Mouse (Mus musculus): ENCODE data around the gene Tomm34. TPM values are rescaled to one million over a fixed set of nuclear protein-coding genes. Genes with fewer than 3 reads are reported as not detected.
"Not testable (repeated sequence)": the region's sequence is repeated elsewhere in the genome, so short reads cannot be mapped to it uniquely, and the experiment has no call there.

The Tomm34 gene
- polyA plus RNA-seq, 1 experiment from 2014 or later = 42.3 TPM

GRCm38 (mm10) chr2:164073120-164073519 is 2.2 kb upstream of the Tomm34 start:
- no peak for DNase-seq (ENCODE audit: low spot score)
- WGBS = 79% methylated on average over 7 of the region's 7 CpGs
- H3K27ac ChIP-seq = no peak overlapping the region

GRCm38 (mm10) chr2:164072109-164072508 is 1.1 kb upstream of the Tomm34 start:
- no peak overlapping the region for H3K4me2 ChIP-seq (ENCODE audit: low read length)
- H3K27me3 ChIP-seq (ENCODE audit: insufficient read depth, low read length) = no peaks in the 10 kb centered on the region
- H3K4me3 ChIP-seq (replicated peaks; ENCODE audit: low read depth, low read length) = no peak overlapping the region
- 51% methylated on average over 2 of the region's 2 CpGs for WGBS
- no peak overlapping the region for H3K9ac ChIP-seq (ENCODE audit: low read depth, low read length)
- H3K4me1 ChIP-seq (replicated peaks; ENCODE audit: insufficient read depth, low read length) = peaks cover 13% of the 10 kb centered on the region
- DNase-seq (ENCODE audit: low spot score) (peak; percentile 33), ATAC-seq (replicated peaks; ENCODE audit: low FRiP score, low read depth) (no peak)
- H3K27ac ChIP-seq = no peak overlapping the region
- no peak for TF ChIP-seq CTCF (IDR thresholded peaks at IDR 0.05; ENCODE audit: low read depth)
- no peaks in the 10 kb centered on the region for H3K36me3 ChIP-seq (ENCODE audit: insufficient read depth, low read length)
- no peaks in the 10 kb centered on the region for H3K9me3 ChIP-seq (replicated peaks; ENCODE audit: low read length)

More at GRCm38 (mm10) chr2:164073120-164073519, 2.2 kb upstream of the Tomm34 start:
- peaks cover 13% of the 10 kb centered on the region for H3K4me1 ChIP-seq (replicated peaks; ENCODE audit: insufficient read depth, low read length)
- no peaks in the 10 kb centered on the region for H3K9me3 ChIP-seq (replicated peaks; ENCODE audit: low read length)
- H3K9ac ChIP-seq (ENCODE audit: low read depth, low read length) = no peak overlapping the region
- TF ChIP-seq CTCF (IDR thresholded peaks at IDR 0.05; ENCODE audit: low read depth) = no peak
- no peaks in the 10 kb centered on the region for H3K27me3 ChIP-seq (ENCODE audit: insufficient read depth, low read length)
- no peak overlapping the region for H3K4me3 ChIP-seq (replicated peaks; ENCODE audit: low read depth, low read length)
- ATAC-seq (replicated peaks; ENCODE audit: low FRiP score, low read depth) = no peak
- no peak overlapping the region for H3K4me2 ChIP-seq (ENCODE audit: low read length)
- no peaks in the 10 kb centered on the region for H3K36me3 ChIP-seq (ENCODE audit: insufficient read depth, low read length)

DNA sequence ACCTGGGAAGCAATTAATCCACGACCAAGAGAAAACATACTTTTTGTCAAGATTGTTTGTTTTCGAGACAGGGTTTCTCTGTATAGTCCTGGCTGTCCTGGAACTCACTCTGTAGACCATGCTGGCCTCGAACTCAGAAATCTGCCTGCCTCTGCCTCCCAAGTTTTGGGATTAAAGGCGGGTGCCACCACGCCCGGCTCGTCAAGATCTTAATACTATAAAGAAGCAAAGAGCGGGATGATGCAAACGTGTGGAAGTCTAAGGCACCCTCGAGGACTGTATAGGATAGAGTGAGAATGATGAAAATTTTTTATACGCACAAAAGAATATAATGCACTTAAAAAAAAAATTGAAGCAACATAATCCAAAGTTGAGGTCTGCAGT is 460 bp upstream of the Tomm34 start:
- H3K9me3 ChIP-seq (replicated peaks; ENCODE audit: low read length); ATAC-seq (replicated peaks; ENCODE audit: low FRiP score, low read depth); DNase-seq (ENCODE audit: low spot score); H3K4me3 ChIP-seq (replicated peaks; ENCODE audit: low read depth, low read length); H3K4me2 ChIP-seq (ENCODE audit: low read length); H3K36me3 ChIP-seq (ENCODE audit: insufficient read depth, low read length); H3K9ac ChIP-seq (ENCODE audit: low read depth, low read length); H3K27me3 ChIP-seq (ENCODE audit: insufficient read depth, low read length): not testable (repeated sequence)
- WGBS = 81% methylated on average over 11 of the region's 11 CpGs
- H3K4me1 ChIP-seq (replicated peaks; ENCODE audit: insufficient read depth, low read length) = peaks cover 13% of the 10 kb centered on the region
- H3K27ac ChIP-seq = peak overlapping the region; percentile 27

- peak; percentile 46 for DNase-seq (ENCODE audit: low spot score)
- H3K27me3 ChIP-seq (ENCODE audit: insufficient read depth, low read length) = no peaks in the 10 kb centered on the region
- ATAC-seq (replicated peaks; ENCODE audit: low FRiP score, low read depth) = peak; percentile 27
- H3K27ac ChIP-seq = peak within 1 kb of the TSS; percentile 92
- H3K36me3 ChIP-seq (ENCODE audit: insufficient read depth, low read length) = peaks cover 11% of the 10 kb centered on the region; the same call in 1 of the 2 replicates
- H3K4me3 ChIP-seq (replicated peaks; ENCODE audit: low read depth, low read length) = peak within 1 kb of the TSS; percentile 93
- H3K9ac ChIP-seq (ENCODE audit: low read depth, low read length) = peak within 1 kb of the TSS; percentile 95
- H3K4me2 ChIP-seq (ENCODE audit: low read length) = peak within 1 kb of the TSS; percentile 94
- H3K4me1 ChIP-seq (replicated peaks; ENCODE audit: insufficient read depth, low read length) = peaks cover 13% of the 10 kb centered on the region
- WGBS = under 1% methylated on average over 45 of the region's 45 CpGs
- no peak for TF ChIP-seq CTCF (IDR thresholded peaks at IDR 0.05; ENCODE audit: low read depth)
- H3K9me3 ChIP-seq (replicated peaks; ENCODE audit: low read length) = no peaks in the 10 kb centered on the region
These were observed 716 bp downstream of the Tomm34 start, which contains the start of gene Stk4 for GRCm38 (mm10) chr2:164070142-164070764. TSS of gene Stk4 (plus strand) at chr2:164070322.

DNA sequence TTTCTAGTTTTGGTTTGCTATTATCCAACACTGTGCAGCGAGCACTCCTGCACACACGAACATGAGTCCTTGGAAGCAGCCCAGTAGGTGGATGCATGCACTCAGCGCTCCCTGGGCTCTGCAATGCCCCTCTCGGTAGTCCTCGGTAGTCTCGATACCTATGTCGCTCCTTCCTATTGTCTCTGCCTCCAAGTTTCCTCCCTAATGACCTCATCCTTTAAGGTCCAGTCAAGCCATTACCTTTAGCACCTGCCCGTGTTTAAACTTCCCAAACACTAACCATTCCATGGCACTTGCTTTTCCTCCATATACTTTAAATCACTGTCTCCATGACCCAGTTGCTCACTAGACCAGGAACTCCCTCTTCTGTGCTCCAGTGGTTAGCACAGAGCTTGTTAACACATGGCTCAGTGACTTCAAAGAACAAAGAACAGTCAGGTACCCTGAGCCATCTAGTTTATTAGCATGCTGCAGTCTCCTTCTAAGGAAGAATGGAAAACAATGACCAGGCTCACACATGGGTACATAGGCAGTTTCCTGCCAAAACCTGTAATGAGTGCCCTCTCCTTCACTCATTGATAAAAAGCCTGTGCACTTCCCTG is 11.2 kb downstream of the Tomm34 start:
- WGBS = 53% methylated on average over 8 of the region's 8 CpGs
- DNase-seq (ENCODE audit: low spot score) = peak; percentile 64

GRCm38 (mm10) chr2:164054671-164055070 is 16.3 kb downstream of the Tomm34 start:
- no peak overlapping the region for H3K4me2 ChIP-seq (ENCODE audit: low read length)
- WGBS = 86% methylated on average over 8 of the region's 8 CpGs

More for the DNA sequence above, 11.2 kb downstream of the Tomm34 start:
- no peak for TF ChIP-seq CTCF (IDR thresholded peaks at IDR 0.05; ENCODE audit: low read depth)
- Histone ChIP-seq H3K27ac (peak overlapping the region; percentile 68; the same call in 1 of the 2 replicates), H3K27me3 (ENCODE audit: insufficient read depth, low read length) (no peaks in the 10 kb centered on the region), H3K9ac (ENCODE audit: low read depth, low read length) (no peak overlapping the region), H3K4me1 (replicated peaks; ENCODE audit: insufficient read depth, low read length) (no peaks in the 10 kb centered on the region), H3K9me3 (replicated peaks; ENCODE audit: low read length) (no peaks in the 10 kb centered on the region), H3K4me2 (ENCODE audit: low read length) (no peak overlapping the region), H3K36me3 (ENCODE audit: insufficient read depth, low read length) (peaks cover 56% of the 10 kb centered on the region), H3K4me3 (replicated peaks; ENCODE audit: low read depth, low read length) (no peak overlapping the region)
- peak; percentile 86 for ATAC-seq (replicated peaks; ENCODE audit: low FRiP score, low read depth)

More at GRCm38 (mm10) chr2:164054671-164055070, 16.3 kb downstream of the Tomm34 start:
- no peaks in the 10 kb centered on the region for H3K27me3 ChIP-seq (ENCODE audit: insufficient read depth, low read length)
- no peak overlapping the region for H3K4me3 ChIP-seq (replicated peaks; ENCODE audit: low read depth, low read length)
- no peaks in the 10 kb centered on the region for H3K4me1 ChIP-seq (replicated peaks; ENCODE audit: insufficient read depth, low read length)
- no peak for TF ChIP-seq CTCF (IDR thresholded peaks at IDR 0.05; ENCODE audit: low read depth)
- H3K36me3 ChIP-seq (ENCODE audit: insufficient read depth, low read length) = peaks cover 47% of the 10 kb centered on the region
- H3K27ac ChIP-seq = no peak overlapping the region
- no peak for DNase-seq (ENCODE audit: low spot score)
- no peak overlapping the region for H3K9ac ChIP-seq (ENCODE audit: low read depth, low read length)
- H3K9me3 ChIP-seq (replicated peaks; ENCODE audit: low read length) = no peaks in the 10 kb centered on the region
- ATAC-seq (replicated peaks; ENCODE audit: low FRiP score, low read depth) = no peak
